Mouse (Mus musculus) liver, embryonic 13.5 days (tissue): ENCODE data around the gene Gm15557. TPM values are rescaled to one million over a fixed set of nuclear protein-coding genes. Genes with fewer than 3 reads are reported as not detected.

ENCODE experiments used
- ATAC-seq: fragments of 200-750 bp; cut with Nextera tagmentation; 2 replicates; pipeline ENCODE4 v1.8.0; 2017; ENCODE audit warnings: low read depth, mild to moderate bottlenecking, moderate number of reproducible peaks, moderate library complexity
- DNase-seq: peaks from one replicate; pipeline ENCODE4 v3.0.0; 2022
- H3K27ac ChIP-seq: fragments of 300-500 bp; sonication (generic); 2 replicates; pipeline ENCODE4 v1.5.1; 2015; ENCODE audit warnings: moderate library complexity, mild to moderate bottlenecking, inconsistent platforms
- H3K27me3 ChIP-seq: fragments of 300-500 bp; sonication (generic); 2 replicates; pipeline ENCODE4 v1.6.1; 2015; ENCODE audit warnings: mild to moderate bottlenecking, inconsistent platforms
- H3K36me3 ChIP-seq: fragments of 300-500 bp; sonication (generic); 2 replicates; pipeline ENCODE4 v1.6.1; 2015; ENCODE audit warnings: mild to moderate bottlenecking, inconsistent platforms
- H3K4me1 ChIP-seq: fragments of 300-500 bp; sonication (generic); replicated peaks from 2 replicates; pipeline ENCODE4 v1.6.1; 2015; ENCODE audit warnings: inconsistent platforms
- H3K4me2 ChIP-seq: fragments of 300-500 bp; sonication (generic); 2 replicates; pipeline ENCODE4 v1.6.1; 2015; ENCODE audit warnings: inconsistent platforms, mild to moderate bottlenecking, moderate library complexity
- H3K4me3 ChIP-seq: fragments of 300-500 bp; sonication (generic); replicated peaks from 2 replicates; pipeline ENCODE4 v1.5.1; 2015; ENCODE audit warnings: mild to moderate bottlenecking, inconsistent platforms
- H3K9ac ChIP-seq: fragments of 300-500 bp; sonication (generic); 2 replicates; pipeline ENCODE4 v1.6.1; 2015; ENCODE audit warnings: mild to moderate bottlenecking, inconsistent platforms
- H3K9me3 ChIP-seq: fragments of 300-500 bp; sonication (generic); replicated peaks from 2 replicates; pipeline ENCODE4 v1.6.1; 2016; ENCODE audit warnings: inconsistent platforms
- WGBS: fragments of 180-500 bp; shearing (Covaris S2); methylation state at CpG from one replicate; pipeline ENCODE4 v1.1.7; 2015; ENCODE audit not compliant: insufficient replicate concordance; 5-methylcytosine and 5-hydroxymethylcytosine counted together
- polyA plus RNA-seq: library from polyadenylated mRNA; unstranded; fragments of >200 nt; fragmentation: Nextera tagmentation; extraction: Ambion mirVana; gene quantifications from 2 replicates; pipeline ENCODE4 v1.2.1, GENCODE M21; 2015

Gm15557 gene
- polyA plus RNA-seq, 1 experiment from 2014 or later, result not detected

GRCm38 (mm10) chr2:155991863-155992321, 51.4 kb downstream of the Gm15557 start:
- ATAC-seq (peak; percentile 37), DNase-seq (peak; percentile 40)
- WGBS, result 75% methylated on average over 14 of the region's 14 CpGs
- H3K27me3 ChIP-seq, result no peaks in the 10 kb centered on the region
- peak overlapping the region; percentile 74 for H3K4me2 ChIP-seq
- peaks cover 81% of the 10 kb centered on the region for H3K4me1 ChIP-seq
- peak overlapping the region; percentile 73 for H3K9ac ChIP-seq
- peaks cover 92% of the 10 kb centered on the region for H3K36me3 ChIP-seq
- peak overlapping the region; percentile 63 for H3K4me3 ChIP-seq
- no peaks in the 10 kb centered on the region for H3K9me3 ChIP-seq
- H3K27ac ChIP-seq, result peak overlapping the region; percentile 94

Other genes starting within 250 kb of the Gm15557 start
- 50.8 and 59.8 TPM in 2 replicates for gene Trpc4ap, start 248.3 kb upstream of the Gm15557 start, polyA plus RNA-seq
- gene Edem2, start 211.3 kb upstream of the Gm15557 start, polyA plus RNA-seq, result 21.2 and 22.2 TPM in 2 replicates
- gene Gm17581, start 204.9 kb upstream of the Gm15557 start, polyA plus RNA-seq, result not detected in 2 replicates
- gene Procr, start 189.6 kb upstream of the Gm15557 start, polyA plus RNA-seq, result 1.0 and 1.3 TPM in 2 replicates
- gene Mmp24, start 165.4 kb upstream of the Gm15557 start, polyA plus RNA-seq, result not detected in 2 replicates
- gene BC029722, start 121.3 kb upstream of the Gm15557 start, polyA plus RNA-seq, result 5.5 and 5.7 TPM in 2 replicates
- gene Eif6, start 113.8 kb upstream of the Gm15557 start, polyA plus RNA-seq, result 179 and 182 TPM in 2 replicates
- gene Fam83c, start 105.9 kb upstream of the Gm15557 start, polyA plus RNA-seq, result 0.10 and 0.12 TPM in 2 replicates
- 49.5 and 52.3 TPM in 2 replicates for gene Uqcc1, start 10.4 kb upstream of the Gm15557 start, polyA plus RNA-seq
- 0.12 TPM in 1 of 2 replicates, not detected in the other for gene Gdf5, start 4.6 kb downstream of the Gm15557 start, polyA plus RNA-seq
- 10.7 and 13.6 TPM in 2 replicates for gene Cep250, start 15.7 kb downstream of the Gm15557 start, polyA plus RNA-seq
- gene 6430550D23Rik, start 67.2 kb downstream of the Gm15557 start, polyA plus RNA-seq, result 1.3 and 1.9 TPM in 2 replicates
- gene Ergic3, start 67.3 kb downstream of the Gm15557 start, polyA plus RNA-seq, result 90.8 and 96.9 TPM in 2 replicates
- gene Fer1l4, start 112.2 kb downstream of the Gm15557 start, polyA plus RNA-seq, result 0.06 TPM in 1 of 2 replicates, not detected in the other
- 1.6 and 2.4 TPM in 2 replicates for gene Spag4, start 124.4 kb downstream of the Gm15557 start, polyA plus RNA-seq
- gene Cpne1, start 171.2 kb downstream of the Gm15557 start, polyA plus RNA-seq, result 26.9 and 31.8 TPM in 2 replicates
- gene Rbm12, start 171.2 kb downstream of the Gm15557 start, polyA plus RNA-seq, result 10.0 and 14.5 TPM in 2 replicates
- gene Gm28036, start 186.4 kb downstream of the Gm15557 start, polyA plus RNA-seq, result 7.4 and 8.8 TPM in 2 replicates
- gene Romo1, start 203.3 kb downstream of the Gm15557 start, polyA plus RNA-seq, result 254 and 270 TPM in 2 replicates
- gene Nfs1, start 203.5 kb downstream of the Gm15557 start, polyA plus RNA-seq, result 65.0 and 70.9 TPM in 2 replicates
- gene Rbm39, start 239.5 kb downstream of the Gm15557 start, polyA plus RNA-seq, result 276 and 316 TPM in 2 replicates